Mouse (Mus musculus): ENCODE results near the gene Comt.

The Comt gene

DNA sequence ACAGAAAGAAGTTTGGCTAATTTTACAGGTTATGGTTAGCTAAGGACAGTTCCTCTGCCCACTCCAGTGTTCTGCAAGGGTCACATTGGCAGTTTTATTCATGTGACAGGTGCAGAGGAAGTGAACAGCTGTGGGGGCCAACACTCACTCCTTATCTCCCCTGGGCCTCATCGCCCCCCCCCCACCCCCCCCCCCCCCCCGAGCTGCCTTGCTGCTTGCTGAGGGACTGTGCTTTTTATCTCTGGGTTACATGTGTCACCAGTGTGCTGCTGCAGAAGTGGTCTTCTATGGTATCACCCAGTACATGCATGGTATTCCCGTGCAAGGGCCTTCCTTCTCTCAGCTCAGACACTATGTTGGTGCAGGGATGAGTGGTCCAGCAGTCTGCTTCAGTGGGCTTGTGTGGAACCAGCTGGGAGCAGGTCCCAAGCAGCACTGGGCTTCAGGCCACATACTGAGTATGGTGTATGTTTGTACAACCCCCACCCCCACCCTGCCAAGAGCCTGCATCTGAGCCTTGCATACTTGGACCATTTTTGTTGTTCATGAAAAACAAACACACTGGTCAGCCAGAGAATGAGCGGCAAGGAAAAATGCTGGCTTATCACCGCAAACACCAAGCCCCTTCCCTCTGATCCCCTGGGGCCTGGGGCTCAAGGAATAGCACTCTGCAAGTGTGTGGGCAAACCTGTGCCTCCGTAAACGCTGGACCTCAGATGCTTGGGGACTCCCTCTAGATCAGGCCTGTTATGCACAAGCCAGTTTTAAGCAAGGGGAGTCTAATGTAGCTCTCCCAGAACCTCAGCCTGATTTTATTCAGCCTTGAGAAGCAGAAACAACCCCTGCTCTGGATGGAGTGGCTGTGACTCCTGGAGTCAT, 38.7 kb downstream of the Comt start:
- no peak for DNase-seq

DNA sequence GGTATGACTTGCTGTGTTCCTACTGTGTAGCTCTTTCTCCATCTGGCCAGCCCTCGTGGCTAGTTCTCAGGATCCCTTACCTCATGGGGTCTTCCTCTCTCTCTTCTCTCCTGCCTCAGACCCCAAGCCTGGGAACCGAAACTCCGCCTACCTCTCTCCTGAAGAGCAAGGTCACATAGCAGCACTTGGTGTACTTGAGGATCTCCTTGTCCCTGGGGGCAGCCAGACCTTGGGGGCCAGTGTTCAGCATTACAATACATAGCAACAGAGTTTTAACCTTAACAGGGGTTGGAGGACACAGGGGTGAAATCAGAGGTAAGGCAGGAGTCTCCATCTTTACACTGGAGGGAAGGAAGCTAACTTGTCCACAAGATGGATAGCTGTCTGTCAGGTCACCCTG, 39.7 kb downstream of the Comt start:
- DNase-seq: no peak

DNA sequence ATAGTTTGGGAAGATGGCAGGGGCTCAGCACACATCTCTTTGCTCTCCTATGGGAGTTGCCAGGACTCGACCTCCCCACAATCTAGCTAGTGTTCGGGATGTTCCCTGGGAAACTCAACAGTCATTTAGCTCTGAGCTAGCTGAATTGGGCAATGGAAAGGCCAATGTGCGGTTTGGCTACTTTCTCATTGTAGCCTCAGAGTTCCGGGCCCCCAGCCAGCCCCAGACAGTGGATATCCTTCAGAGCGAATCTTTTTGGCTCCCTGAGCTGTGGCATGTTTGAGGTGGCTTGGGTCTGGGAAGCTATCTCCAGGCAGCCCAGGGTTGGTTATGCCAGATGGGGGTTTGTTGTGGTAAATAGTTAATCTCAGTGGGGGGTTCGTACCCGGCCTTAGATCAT, 40.2 kb downstream of the Comt start:
- DNase-seq: no peak

DNA sequence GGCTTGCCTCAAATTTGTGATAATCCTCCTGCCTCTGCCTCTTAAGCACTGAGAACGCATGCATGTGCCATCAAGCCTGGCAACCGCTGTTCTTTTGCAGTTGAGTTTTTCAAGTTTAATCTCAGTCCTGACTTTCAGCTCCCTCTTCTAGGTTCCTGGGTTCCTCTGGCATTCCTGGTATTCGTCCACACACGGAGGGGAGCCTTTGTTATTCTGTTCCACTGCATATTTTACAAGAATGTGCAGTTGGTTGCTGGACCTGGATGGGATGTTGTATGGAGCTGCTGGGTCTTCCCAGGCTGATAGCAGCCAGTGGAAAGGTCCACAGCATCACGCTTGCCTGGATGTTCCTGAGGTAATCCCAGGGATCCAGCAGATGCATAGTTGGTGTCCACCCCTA, 41.2 kb downstream of the Comt start:
- DNase-seq: no peak

DNA sequence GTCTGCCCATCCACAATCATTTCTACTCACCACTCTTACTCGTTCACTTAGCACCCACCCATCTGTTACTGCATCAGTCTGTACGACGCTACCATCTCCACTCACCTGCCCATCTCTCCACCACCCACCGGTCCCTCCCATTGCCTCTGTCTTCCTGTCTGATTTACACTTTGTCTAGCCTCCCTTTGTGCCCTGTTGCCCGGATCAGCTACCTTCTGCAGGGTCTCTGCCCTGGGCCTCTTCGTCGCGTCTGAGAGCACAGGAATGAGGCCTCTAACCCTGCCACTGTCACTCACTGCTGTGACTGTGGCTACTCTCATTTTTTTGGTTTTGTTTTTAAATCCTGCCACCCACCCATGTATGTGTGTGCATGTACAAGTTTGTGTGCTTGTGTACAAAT, 42.0 kb downstream of the Comt start:
- DNase-seq: no peak

DNA sequence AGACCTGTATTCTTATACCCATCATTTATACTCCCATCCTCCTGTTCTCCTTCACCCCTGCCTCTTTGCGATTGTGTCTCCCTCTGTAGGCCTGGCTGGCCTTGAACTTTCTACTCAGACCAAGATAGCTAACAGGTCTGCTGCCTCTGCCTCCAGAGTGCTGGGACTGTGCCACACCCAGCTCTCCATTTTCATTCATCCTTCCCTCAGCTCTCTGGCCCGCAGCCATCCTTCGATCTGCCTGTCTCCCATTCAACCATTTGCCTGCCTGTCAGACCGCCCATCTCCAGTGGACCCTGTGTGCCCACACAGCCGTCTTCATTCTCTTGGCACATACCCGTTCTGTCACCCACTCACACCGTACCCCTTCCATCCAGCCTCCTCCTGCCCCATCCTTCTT, 42.4 kb downstream of the Comt start:
- DNase-seq: no peak

DNA sequence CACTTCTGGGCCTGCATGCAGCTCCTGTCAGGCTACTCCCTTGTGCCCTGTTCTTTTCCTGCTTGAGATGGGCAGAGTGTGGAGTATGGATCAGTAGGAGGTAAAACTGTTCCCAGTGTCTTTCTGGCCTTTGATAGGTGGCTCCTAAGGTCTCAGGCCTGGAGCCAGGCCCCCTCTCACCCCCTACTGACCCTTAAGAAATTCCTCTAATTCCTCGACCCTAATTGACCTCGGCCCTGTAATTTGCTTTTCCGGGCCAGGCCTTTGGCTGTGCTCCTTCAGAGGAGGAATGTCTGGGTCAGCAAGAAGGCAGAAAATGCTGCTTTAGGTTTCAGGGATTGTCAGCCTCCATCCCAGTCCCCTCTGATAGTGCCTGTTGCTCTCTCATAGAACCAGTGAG, 42.9 kb downstream of the Comt start:
- peak; percentile 53 for DNase-seq

DNA sequence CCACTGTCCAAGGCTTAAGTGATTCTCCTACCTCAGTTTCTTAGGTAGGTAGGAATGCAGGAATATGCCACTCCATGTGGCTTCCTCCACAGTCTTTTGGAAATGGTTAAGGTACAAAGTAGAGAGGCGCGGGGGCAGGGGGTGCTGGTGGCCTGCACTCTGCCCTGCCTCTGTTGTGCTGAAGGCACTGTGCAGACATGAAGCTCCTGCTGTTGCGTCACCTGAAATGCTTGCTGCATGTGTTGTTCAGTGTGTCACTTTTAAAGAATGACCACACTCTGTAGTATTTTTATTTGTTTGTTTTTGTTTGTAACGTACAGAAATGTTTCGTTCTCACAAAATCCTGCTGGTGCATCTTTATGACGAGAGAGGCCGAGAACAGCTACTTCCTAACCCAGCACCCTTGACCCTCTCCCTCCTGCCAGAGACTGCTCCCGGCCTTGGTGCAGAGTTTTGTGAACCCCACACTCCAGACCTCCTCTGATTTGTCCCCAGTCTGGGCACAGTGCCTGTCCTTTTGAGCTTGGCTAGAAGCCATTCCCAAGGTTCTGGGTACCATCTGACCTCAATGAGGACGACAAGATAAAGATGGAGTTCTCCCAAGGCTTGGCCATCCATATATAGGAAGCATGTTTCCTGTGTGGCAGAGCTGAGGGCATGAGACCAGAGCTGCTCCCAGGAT, 43.5 kb downstream of the Comt start:
- DNase-seq: no peak

DNA sequence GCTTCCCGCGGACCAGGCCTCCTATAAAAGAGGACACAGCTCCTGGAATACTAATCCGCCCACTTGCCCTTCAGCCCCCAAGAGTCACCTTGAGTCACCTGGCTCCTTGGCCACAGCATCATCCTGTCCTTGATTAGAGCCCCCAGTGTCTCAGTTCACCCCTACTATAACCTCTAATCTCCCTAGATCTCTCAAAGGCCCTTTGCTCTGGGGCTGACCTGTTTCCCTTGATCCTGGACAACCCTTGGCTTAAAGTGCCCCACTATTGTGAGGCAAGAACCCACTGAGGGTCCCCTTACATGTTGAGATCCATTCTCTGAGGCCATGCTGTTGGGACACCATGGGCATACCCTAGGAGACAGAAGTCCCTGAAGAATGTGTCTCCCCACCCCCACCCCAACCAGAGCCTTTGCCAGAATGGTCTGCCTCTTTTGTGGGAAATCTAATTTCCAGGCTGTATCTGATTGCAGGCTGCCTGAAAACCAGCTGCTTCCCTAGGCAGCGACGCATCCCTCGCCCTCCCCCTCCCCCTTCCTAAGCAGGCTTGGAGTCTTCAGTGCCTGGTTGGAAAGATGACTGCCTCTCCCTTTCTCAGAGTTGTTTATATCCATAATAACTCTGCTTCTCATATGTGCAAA, 44.9 kb downstream of the Comt start:
- DNase-seq: peak; percentile 82

DNA sequence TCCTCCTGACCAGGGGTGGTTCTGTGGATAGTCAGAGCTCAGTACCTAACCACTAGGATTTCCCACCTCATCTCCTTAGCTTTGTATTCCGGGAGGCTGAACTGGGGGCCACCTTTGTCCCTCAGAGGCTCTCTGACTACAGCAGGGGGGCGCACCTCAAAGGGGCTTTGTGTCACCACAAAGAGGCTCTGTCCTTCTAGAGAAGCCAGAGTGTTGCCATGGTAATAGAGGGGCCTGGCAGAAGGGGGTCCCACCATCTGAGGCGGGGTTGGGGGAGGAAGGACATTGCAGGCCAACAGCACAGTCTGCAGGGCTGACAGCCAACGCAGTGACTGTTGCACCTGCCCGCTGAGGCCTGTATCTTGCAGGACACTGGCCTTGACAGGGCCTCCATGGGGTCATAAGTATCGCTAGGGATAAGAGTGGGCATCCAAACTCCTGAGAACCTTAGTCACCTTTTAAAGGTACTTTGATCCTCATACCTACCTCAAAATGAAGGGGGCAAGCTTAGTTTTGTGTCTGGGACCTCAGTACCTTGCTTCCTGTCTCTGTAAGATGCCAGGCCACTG, 46.1 kb downstream of the Comt start:
- DNase-seq: peak; percentile 89

DNA sequence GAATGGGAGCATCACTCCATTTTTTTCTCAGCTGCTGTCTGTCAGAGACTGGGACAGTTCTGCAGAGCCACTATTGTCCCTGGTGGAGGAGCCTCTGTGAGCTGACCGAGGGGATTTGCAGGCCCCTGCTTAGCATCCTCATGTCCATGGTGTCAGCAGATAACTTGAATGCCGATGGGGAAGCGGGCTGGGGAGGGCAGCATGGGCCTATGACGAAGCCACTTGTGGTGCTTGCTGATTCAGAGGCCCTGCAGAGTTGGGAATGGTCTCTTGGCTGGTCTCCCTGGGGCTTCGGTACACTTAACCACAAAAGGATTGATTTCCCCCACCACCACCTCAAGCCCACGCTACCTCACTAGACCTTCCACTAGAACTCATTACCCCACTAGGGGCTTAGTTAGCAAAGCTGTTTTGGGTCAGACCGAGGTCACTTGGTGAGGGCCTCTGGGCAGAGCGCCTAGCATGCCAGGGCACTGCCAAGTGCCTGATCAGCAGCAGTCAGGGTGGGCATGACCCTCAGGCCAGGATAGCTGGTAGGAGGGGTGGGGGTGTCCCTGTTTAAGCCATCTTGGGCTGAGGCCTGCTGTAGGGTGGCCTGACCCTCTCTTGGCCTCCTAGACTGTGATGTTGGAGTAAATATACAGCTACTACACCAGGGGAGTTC, 47.2 kb downstream of the Comt start:
- no peak for DNase-seq

DNA sequence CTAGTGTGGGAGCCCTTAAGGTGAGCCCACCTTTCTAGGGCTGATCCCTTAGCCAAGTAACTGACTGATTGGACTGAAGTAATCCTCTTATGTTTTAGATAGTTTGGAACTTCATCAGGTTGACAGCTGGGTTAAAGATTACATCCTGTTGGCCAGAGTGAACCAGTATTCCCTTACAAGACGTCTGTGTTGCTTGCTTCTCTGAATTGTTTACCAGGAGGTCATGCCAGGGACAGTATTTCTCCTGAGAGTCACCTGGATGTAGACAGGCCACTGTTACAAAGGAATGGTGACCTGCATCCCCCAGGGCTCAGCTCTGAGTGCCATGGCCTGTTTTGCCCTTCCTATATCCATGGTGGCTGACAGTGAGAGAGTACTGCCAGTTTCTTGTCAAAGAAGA, 48.2 kb downstream of the Comt start:
- no peak for DNase-seq

DNA sequence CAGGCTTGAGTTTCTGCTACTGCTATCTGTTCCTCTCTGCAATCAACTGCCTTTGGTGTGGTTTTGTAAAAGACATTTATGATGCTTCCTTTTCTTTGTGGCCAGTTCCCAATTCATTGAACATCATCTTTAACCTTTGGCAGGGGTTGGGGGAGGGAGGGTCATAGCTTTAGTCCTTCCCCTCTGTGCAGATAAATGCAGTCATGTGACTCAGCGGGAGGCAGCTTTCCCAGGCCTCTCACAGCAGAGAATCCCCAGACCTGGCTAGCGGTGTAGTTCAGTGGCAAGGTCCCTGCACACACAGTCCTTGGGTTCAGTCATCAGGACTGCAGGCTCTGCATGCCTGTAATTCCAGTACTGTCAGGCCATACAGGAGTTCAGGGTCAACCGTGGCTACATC, 49.4 kb downstream of the Comt start:
- DNase-seq: peak; percentile 56

DNA sequence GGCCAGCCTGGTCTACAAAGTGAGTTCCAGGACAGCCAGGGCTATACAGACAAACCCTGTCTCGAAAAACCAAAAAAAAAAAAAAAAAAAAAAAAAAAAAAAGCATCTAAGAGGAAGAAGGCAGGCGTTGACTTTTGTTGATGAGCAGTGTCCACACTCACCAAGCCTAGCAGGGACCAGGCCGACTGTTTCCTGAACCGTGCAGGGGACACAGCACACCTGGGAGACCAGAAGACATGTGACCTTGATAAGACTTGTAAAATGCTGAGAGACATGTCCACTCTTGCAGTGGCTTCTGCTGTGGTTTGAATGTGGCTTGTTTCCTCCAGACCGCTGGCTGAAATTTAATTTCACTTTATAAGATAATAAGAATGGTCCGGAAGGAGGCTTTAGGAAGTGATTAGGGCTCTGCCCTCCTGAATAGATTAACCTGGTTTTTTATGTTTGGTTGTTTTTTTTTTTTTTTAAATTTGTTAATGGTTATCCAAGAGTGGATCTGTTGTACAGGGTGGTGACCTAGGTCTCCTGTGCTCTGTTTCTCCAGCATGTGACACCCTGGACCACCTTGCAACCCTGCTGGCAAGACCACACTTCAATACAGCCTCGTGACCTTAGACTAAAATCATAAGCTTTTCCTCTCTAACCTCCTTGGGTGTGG, 50.2 kb downstream of the Comt start:
- DNase-seq: no peak

DNA sequence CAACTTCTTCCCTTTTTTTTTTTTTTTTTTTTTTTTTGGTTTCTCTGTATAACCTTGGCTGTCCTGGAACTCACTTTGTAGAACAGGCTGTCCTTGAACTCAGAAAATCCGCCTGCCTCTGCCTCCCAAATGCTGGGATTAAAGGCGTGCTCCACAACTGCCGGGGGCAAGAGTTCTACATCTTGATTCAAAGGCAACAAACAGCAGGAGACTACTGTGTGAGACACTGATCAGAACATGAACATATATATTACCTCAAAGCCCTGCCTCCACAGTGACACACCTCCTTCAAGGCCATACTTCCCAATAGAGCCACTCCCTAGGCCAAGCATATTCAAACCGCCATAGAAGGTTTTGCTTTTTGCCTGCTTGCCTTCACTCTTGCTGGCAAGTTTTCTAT, 53.0 kb downstream of the Comt start:
- DNase-seq: no peak

DNA sequence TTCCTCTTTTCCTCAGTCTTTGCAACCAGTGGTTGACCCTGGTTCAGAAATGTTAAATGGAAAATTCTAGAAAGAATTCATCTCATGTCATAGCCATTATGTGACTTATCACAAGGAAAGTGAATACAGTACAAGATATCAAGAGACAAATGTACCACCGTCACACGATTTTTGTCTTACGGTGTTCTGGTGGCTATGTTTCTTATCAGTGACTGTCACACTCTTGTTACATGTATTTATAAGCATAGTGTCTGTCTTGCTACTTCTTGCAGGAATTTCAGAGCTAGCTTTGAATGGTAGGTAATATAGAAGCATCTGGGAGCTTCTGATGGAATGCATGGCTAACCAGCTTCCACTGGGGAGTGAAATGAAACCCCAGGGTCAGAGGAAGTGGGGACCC, 56.5 kb downstream of the Comt start:
- no peak for DNase-seq

DNA sequence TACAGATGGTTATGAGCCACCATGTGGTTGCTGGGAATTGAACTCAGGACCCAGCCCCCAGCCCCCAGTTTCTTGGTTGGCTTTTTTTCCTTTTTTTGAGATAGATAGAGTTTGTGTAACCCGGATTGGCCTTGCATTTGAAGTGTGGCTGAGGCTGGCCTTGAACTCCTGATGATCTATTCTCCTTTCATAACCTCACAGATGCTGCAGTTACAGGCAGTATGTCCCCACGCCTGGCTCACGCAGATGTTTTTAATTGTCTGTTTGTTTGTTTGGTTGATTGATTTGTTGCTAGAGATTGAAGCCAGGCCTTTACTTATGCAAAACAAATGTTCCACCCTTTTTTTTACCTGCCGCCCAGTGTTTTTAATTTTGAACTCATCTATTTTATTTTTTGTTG, 59.8 kb downstream of the Comt start:
- DNase-seq: no peak

DNA sequence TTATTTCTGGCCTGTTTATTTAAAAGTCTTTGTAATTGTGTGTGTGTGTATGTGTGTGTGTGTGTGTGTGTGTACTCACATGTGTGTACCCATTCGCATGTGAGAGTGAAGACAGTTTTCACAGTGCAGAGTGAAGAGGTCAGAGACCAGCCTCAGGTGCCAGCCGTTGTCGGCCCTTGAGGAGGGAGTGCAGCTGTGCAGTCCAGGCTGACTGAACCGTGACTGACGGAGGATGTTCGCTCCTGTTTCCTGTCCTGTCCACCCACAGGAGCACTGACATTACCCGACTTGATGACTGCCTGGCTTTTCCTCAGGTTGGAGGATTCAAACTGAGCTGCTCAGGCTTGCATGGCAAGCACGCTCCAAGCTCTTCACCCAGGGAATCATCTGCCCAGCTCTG, 63.7 kb downstream of the Comt start:
- DNase-seq: no peak

DNA sequence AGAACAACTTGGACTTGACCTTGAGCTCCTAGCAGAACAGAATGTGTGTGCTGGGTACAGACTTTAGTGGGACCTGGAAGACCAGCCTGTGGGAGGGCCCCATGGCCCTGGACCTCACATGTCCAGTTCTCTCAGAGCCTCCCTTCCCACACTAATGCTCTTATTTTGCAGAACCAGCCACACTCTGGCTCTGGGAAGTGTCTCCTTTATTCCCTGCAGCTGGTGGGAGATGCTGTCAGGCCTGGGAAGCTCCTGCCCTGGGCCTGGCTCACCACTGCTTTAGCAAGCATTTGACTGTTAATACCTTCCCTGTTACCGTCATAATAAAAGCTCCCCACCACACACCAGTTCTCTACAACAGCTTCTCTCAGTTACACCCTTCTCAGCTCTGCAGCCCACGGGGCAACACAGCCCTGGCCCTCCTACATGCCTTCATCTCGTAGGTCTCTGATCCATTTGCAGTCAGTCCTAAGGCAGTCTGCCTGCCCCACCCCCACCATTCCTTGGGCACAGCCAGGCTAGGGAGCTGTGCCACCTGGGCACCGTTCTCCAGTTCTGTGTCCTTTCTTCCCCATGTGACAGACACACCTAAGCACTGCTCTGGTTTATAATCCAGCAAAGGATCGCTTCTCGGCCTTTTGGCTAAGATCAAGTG, 66.4 kb downstream of the Comt start:
- DNase-seq: no peak

DNA sequence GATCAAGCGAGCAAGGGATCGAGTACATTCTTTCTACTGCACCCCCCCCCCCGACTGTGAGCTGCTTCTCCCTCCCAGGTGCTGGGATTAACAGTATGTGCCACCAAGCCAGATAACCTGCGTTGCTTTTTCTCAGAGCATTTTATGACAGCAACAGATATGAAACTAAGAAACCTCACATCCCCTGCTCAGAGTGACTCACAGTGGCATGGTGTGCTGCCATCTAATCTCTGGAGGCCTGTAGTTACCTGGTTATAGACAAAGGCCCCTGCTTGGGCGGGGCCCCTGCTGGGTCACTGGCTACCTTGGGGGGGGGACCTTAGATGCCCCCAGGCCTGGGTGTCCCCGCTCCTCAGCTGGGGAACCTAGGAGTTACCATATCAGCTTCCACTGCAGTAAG, 68.7 kb downstream of the Comt start:
- DNase-seq: no peak

DNA sequence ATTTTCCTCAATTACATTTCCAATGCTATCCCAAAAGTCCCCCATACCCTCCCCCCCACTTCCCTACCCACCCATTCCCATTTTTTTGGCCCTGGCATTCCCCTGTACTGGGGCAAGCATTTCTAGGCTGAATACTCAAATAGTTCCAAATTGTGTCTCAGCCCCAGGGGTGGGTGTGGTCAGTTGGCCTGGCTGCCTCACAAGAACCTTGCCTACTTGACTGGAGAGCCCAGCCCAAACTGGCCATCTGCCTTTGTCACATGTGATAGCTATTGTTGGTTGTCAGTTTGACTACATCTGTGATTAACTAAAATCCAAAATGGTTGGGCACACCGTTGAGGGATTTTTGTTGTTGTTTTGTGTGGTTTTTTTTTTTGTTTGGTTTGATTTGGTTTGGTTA, 69.7 kb downstream of the Comt start:
- DNase-seq: no peak
